Mouse (Mus musculus): ENCODE results near the gene Olfr544. TPM values are rescaled to one million over a fixed set of nuclear protein-coding genes. Genes with fewer than 3 reads are reported as not detected.

Olfr544 gene
- polyA plus RNA-seq, 1 experiment: not detected

GRCm38 (mm10) chr7:102479368-102480078 lies 8.6 kb downstream of the Olfr544 start:
- H3K27ac ChIP-seq (ENCODE audit: insufficient read depth, low read length): no peak overlapping the region
- no peaks in the 10 kb centered on the region for H3K36me3 ChIP-seq (ENCODE audit: control insufficient read depth, insufficient read depth, low read length)
- no peak for DNase-seq (ENCODE audit: low read depth in 1 of 2, low spot score in 2 of 2)
- no peak overlapping the region for H3K4me3 ChIP-seq (ENCODE audit: extremely low read depth, insufficient read depth, insufficient read length)
- 83% methylated on average over 5 of the region's 5 CpGs for WGBS
- no peaks in the 10 kb centered on the region for H3K4me1 ChIP-seq (ENCODE audit: control insufficient read depth, insufficient read depth, insufficient read length)
- no peaks in the 10 kb centered on the region for H3K27me3 ChIP-seq (ENCODE audit: control insufficient read depth, insufficient read depth, low read length)
- no peak for TF ChIP-seq CTCF (IDR thresholded peaks at IDR 0.05; ENCODE audit: extremely low read depth, insufficient read depth, insufficient read length, insufficient replicate concordance)
- no peak for TF ChIP-seq POLR2A (IDR thresholded peaks at IDR 0.05; ENCODE audit: low read depth, low read length)

DNA sequence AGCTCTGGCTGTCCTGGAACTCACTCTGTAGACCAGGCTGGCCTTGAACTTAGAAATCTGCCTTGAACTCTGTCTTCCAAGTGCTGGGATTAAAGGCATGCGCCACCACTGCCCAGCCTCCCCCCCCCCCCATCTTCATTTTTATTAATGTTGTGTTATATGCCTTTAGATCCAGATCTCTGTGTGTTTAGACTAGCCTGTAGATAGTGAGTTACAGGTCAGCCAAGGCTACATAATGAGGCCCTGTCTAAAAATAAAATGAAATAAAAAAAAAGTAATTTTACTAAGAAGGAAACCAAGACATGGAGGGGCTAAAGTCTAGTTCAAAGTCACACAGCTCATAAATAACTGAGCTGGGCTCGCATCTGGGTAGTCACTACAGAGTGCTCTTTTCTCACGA lies 9.2 kb downstream of the Olfr544 start:
- no peaks in the 10 kb centered on the region for H3K36me3 ChIP-seq (ENCODE audit: control insufficient read depth, insufficient read depth, low read length)
- no peaks in the 10 kb centered on the region for H3K27me3 ChIP-seq (ENCODE audit: control insufficient read depth, insufficient read depth, low read length)
- TF ChIP-seq CTCF (IDR thresholded peaks at IDR 0.05; ENCODE audit: extremely low read depth, insufficient read depth, insufficient read length, insufficient replicate concordance): no peak
- TF ChIP-seq POLR2A (IDR thresholded peaks at IDR 0.05; ENCODE audit: low read depth, low read length): no peak
- H3K27ac ChIP-seq (ENCODE audit: insufficient read depth, low read length): no peak overlapping the region
- no peak for DNase-seq (ENCODE audit: low read depth in 1 of 2, low spot score in 2 of 2)
- no peak overlapping the region for H3K4me3 ChIP-seq (ENCODE audit: extremely low read depth, insufficient read depth, insufficient read length)
- 72% methylated on average over 3 of the region's 3 CpGs for WGBS
- no peaks in the 10 kb centered on the region for H3K4me1 ChIP-seq (ENCODE audit: control insufficient read depth, insufficient read depth, insufficient read length)

GRCm38 (mm10) chr7:102478425-102478824 lies 9.7 kb downstream of the Olfr544 start:
- Histone ChIP-seq H3K4me1 (ENCODE audit: control insufficient read depth, insufficient read depth, insufficient read length) (no peaks in the 10 kb centered on the region), H3K4me3 (ENCODE audit: extremely low read depth, insufficient read depth, insufficient read length) (no peak overlapping the region), H3K27ac (ENCODE audit: insufficient read depth, low read length) (no peak overlapping the region), H3K36me3 (ENCODE audit: control insufficient read depth, insufficient read depth, low read length) (no peaks in the 10 kb centered on the region), H3K27me3 (ENCODE audit: control insufficient read depth, insufficient read depth, low read length) (no peaks in the 10 kb centered on the region)
- 84% methylated on average over 4 of the region's 4 CpGs for WGBS
- TF ChIP-seq POLR2A (IDR thresholded peaks at IDR 0.05; ENCODE audit: low read depth, low read length): no peak
- TF ChIP-seq CTCF (IDR thresholded peaks at IDR 0.05; ENCODE audit: extremely low read depth, insufficient read depth, insufficient read length, insufficient replicate concordance): no peak
- DNase-seq (ENCODE audit: low read depth in 1 of 2, low spot score in 2 of 2): no peak

GRCm38 (mm10) chr7:102477377-102477776 lies 10.7 kb downstream of the Olfr544 start:
- no peak overlapping the region for H3K27ac ChIP-seq (ENCODE audit: insufficient read depth, low read length)
- no peak overlapping the region for H3K4me3 ChIP-seq (ENCODE audit: extremely low read depth, insufficient read depth, insufficient read length)
- H3K36me3 ChIP-seq (ENCODE audit: control insufficient read depth, insufficient read depth, low read length): no peaks in the 10 kb centered on the region
- H3K4me1 ChIP-seq (ENCODE audit: control insufficient read depth, insufficient read depth, insufficient read length): no peaks in the 10 kb centered on the region
- TF ChIP-seq POLR2A (IDR thresholded peaks at IDR 0.05; ENCODE audit: low read depth, low read length) (no peak), CTCF (IDR thresholded peaks at IDR 0.05; ENCODE audit: extremely low read depth, insufficient read depth, insufficient read length, insufficient replicate concordance) (no peak)
- H3K27me3 ChIP-seq (ENCODE audit: control insufficient read depth, insufficient read depth, low read length): no peaks in the 10 kb centered on the region
- WGBS: 94% methylated on average over 11 of the region's 11 CpGs
- no peak for DNase-seq (ENCODE audit: low read depth in 1 of 2, low spot score in 2 of 2)

GRCm38 (mm10) chr7:102476601-102477000 lies 11.5 kb downstream of the Olfr544 start:
- no peaks in the 10 kb centered on the region for H3K27me3 ChIP-seq (ENCODE audit: control insufficient read depth, insufficient read depth, low read length)
- no peak overlapping the region for H3K27ac ChIP-seq (ENCODE audit: insufficient read depth, low read length)
- no peaks in the 10 kb centered on the region for H3K4me1 ChIP-seq (ENCODE audit: control insufficient read depth, insufficient read depth, insufficient read length)
- H3K36me3 ChIP-seq (ENCODE audit: control insufficient read depth, insufficient read depth, low read length): no peaks in the 10 kb centered on the region
- no peak for TF ChIP-seq POLR2A (IDR thresholded peaks at IDR 0.05; ENCODE audit: low read depth, low read length)
- no peak for TF ChIP-seq CTCF (IDR thresholded peaks at IDR 0.05; ENCODE audit: extremely low read depth, insufficient read depth, insufficient read length, insufficient replicate concordance)
- H3K4me3 ChIP-seq (ENCODE audit: extremely low read depth, insufficient read depth, insufficient read length): no peak overlapping the region
- DNase-seq (ENCODE audit: low read depth in 1 of 2, low spot score in 2 of 2): no peak
- 96% methylated on average over 5 of the region's 5 CpGs for WGBS

DNA sequence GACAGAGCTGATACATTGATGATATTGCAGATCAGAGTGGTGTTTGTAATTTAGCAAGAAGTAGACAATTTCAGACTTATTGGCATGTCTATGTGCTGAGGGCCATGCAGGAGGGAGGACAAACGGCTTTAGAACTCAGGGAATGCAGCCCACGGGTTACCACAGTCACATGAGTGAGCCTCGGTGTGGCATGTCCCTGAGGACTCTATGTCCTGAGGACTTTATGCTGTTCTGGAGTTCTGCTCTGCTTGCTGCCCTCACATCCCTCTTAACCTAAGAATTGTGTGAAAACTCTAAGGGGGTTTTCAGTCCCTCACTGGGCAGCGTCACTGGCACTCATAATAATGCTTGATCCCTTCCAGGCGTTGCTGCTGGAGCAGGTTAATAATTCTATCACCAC lies 15.4 kb downstream of the Olfr544 start:
- H3K27me3 ChIP-seq (ENCODE audit: control insufficient read depth, insufficient read depth, low read length): no peaks in the 10 kb centered on the region
- H3K4me3 ChIP-seq (ENCODE audit: extremely low read depth, insufficient read depth, insufficient read length): no peak overlapping the region
- TF ChIP-seq POLR2A (IDR thresholded peaks at IDR 0.05; ENCODE audit: low read depth, low read length) (no peak), CTCF (IDR thresholded peaks at IDR 0.05; ENCODE audit: extremely low read depth, insufficient read depth, insufficient read length, insufficient replicate concordance) (no peak)
- peaks cover 7% of the 10 kb centered on the region for H3K36me3 ChIP-seq (ENCODE audit: control insufficient read depth, insufficient read depth, low read length)
- H3K27ac ChIP-seq (ENCODE audit: insufficient read depth, low read length): no peak overlapping the region
- DNase-seq (ENCODE audit: low read depth in 1 of 2, low spot score in 2 of 2): no peak
- H3K4me1 ChIP-seq (ENCODE audit: control insufficient read depth, insufficient read depth, insufficient read length): no peaks in the 10 kb centered on the region
- WGBS: 76% methylated on average over 5 of the region's 5 CpGs

- Histone ChIP-seq H3K36me3 (ENCODE audit: control insufficient read depth, insufficient read depth, low read length) (peaks cover 36% of the 10 kb centered on the region), H3K27ac (ENCODE audit: insufficient read depth, low read length) (no peak overlapping the region), H3K4me1 (ENCODE audit: control insufficient read depth, insufficient read depth, insufficient read length) (no peaks in the 10 kb centered on the region), H3K27me3 (ENCODE audit: control insufficient read depth, insufficient read depth, low read length) (no peaks in the 10 kb centered on the region), H3K4me3 (ENCODE audit: extremely low read depth, insufficient read depth, insufficient read length) (no peak overlapping the region)
- no peak for DNase-seq (ENCODE audit: low read depth in 1 of 2, low spot score in 2 of 2)
- TF ChIP-seq CTCF (IDR thresholded peaks at IDR 0.05; ENCODE audit: extremely low read depth, insufficient read depth, insufficient read length, insufficient replicate concordance): no peak
- TF ChIP-seq POLR2A (IDR thresholded peaks at IDR 0.05; ENCODE audit: low read depth, low read length): no peak
- 94% methylated on average over 8 of the region's 8 CpGs for WGBS
Measured at GRCm38 (mm10) chr7:102467566-102467965, 20.5 kb downstream of the Olfr544 start.
